Mouse (Mus musculus) stomach, embryonic 14.5 days (tissue): Measurements from ENCODE around the gene Clmn. TPM values are rescaled to one million over a fixed set of nuclear protein-coding genes. Genes with fewer than 3 reads are reported as not detected.

ENCODE experiments used
- ATAC-seq: fragments of 200-750 bp; cut with Nextera tagmentation; 2 replicates; pipeline ENCODE4 v1.8.0; 2017; ENCODE audit warnings: low read depth, moderate TSS enrichment; ENCODE audit not compliant: insufficient number of reproducible peaks, insufficient read depth, low FRiP score
- H3K27ac ChIP-seq: fragments of 300-500 bp; sonication (generic); 2 replicates; pipeline ENCODE4 v1.5.1; 2014; ENCODE audit warnings: mild to moderate bottlenecking, low read length, moderate library complexity, mixed read lengths
- H3K27me3 ChIP-seq: fragments of 300-500 bp; sonication (generic); 2 replicates; pipeline ENCODE4 v1.6.1; 2014; ENCODE audit warnings: low read length, control low read depth, mixed read lengths; ENCODE audit not compliant: control insufficient read depth, insufficient read depth
- H3K36me3 ChIP-seq: fragments of 300-500 bp; sonication (generic); 2 replicates; pipeline ENCODE4 v1.6.1; 2014; ENCODE audit warnings: mild to moderate bottlenecking, control low read depth, low read length, moderate library complexity, mixed read lengths; ENCODE audit not compliant: control insufficient read depth, insufficient read depth
- H3K4me1 ChIP-seq: fragments of 300-500 bp; sonication (generic); 2 replicates; pipeline ENCODE4 v1.6.1; 2014; ENCODE audit warnings: low read length, control low read depth, mixed read lengths; ENCODE audit not compliant: control insufficient read depth, insufficient read depth
- H3K4me2 ChIP-seq: fragments of 300-500 bp; sonication (generic); replicated peaks from 2 replicates; pipeline ENCODE4 v1.6.1; 2014; ENCODE audit warnings: low read depth, low read length, control low read depth
- H3K4me3 ChIP-seq: fragments of 300-500 bp; sonication (generic); 2 replicates; pipeline ENCODE4 v1.5.1; 2014; ENCODE audit warnings: low read depth, low read length, control low read depth
- H3K9ac ChIP-seq: fragments of 300-500 bp; sonication (generic); replicated peaks from 2 replicates; pipeline ENCODE4 v1.6.1; 2014; ENCODE audit warnings: low read depth, mild to moderate bottlenecking, control low read depth, low read length, moderate library complexity, mixed read lengths
- H3K9me3 ChIP-seq: fragments of 300-500 bp; sonication (generic); 2 replicates; pipeline ENCODE4 v1.6.1; 2016; ENCODE audit warnings: low read depth, low read length, control low read depth; ENCODE audit not compliant: control insufficient read depth
- WGBS: fragments of 180-500 bp; shearing (Covaris S2); extraction: QIAGEN DNeasy Blood & Tissue Kit; methylation state at CpG from one replicate; pipeline ENCODE4 v1.1.7; 2014; 5-methylcytosine and 5-hydroxymethylcytosine counted together
- polyA plus RNA-seq: library from polyadenylated mRNA; unstranded; fragments of >200 nt; fragmentation: Nextera tagmentation; extraction: Ambion mirVana; gene quantifications from 2 replicates; pipeline ENCODE4 v1.2.1, GENCODE M21; 2014

The Clmn gene
- polyA plus RNA-seq, 1 experiment from 2014 or later: 3.1 TPM

DNA sequence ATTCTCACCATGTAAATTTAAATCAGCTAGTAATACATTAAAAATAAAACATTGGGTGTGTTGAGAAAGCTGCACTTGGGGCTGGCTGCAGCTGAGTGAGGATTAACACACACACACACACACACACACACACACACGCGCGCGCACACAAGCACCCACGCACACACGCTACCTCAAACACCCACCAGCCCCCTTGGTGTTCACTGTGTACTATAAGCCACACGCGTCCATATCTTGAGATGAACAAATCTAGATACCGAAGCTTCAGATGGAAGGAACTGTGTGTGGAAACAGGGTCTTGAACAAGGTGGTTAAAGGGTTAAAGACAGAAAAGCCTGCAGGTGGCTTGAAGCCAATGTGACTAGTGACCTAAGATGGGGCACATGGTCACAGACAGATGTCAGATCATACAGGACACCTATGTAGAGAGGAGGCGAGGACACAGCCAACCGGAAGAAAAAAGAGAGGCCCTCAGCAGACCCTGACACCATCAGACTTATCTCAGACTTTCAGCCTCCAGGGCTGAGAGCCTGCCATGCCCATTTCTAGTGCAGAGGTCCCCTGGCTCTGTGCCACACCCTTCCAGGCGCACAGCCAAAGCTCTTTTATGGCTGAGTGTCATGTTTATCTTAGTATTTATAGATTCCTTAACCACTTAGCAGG is 40.5 kb downstream of the Clmn start:
- Histone ChIP-seq H3K4me1 (peaks cover 16% of the 10 kb centered on the region), H3K36me3 (no peaks in the 10 kb centered on the region), H3K9ac (no peak overlapping the region), H3K27me3 (no peaks in the 10 kb centered on the region), H3K4me2 (no peak overlapping the region), H3K9me3 (no peaks in the 10 kb centered on the region), H3K27ac (no peak overlapping the region; the same call in 1 of the 2 replicates), H3K4me3 (no peak overlapping the region)
- ATAC-seq: peak; percentile 79
- WGBS: 67% methylated on average over 12 of the region's 12 CpGs

DNA sequence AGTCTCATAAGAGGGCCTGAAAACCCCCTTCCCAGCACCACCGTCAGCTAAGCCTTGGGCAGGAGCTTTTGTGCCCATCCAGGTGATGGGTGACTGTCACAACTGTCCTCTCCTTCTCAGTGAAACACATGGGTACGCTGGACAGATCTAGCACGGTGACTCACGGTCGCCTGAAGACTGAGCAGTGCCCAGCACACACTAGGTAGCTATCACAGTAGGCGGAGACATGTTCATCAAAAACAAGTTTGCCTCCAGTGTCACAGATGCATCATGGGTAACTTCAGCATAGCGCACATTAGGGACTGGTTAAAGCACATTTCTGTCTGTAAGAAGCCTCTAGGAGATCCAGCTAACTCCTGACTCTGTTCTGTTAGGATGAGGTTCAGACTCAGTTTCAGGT is 41.2 kb downstream of the Clmn start:
- H3K4me2 ChIP-seq: no peak overlapping the region
- no peak for ATAC-seq
- no peaks in the 10 kb centered on the region for H3K9me3 ChIP-seq
- H3K36me3 ChIP-seq: no peaks in the 10 kb centered on the region
- no peak overlapping the region for H3K27ac ChIP-seq
- H3K9ac ChIP-seq: no peak overlapping the region
- H3K27me3 ChIP-seq: no peaks in the 10 kb centered on the region
- no peak overlapping the region for H3K4me3 ChIP-seq
- peaks cover 14% of the 10 kb centered on the region for H3K4me1 ChIP-seq
- 91% methylated on average over 7 of the region's 7 CpGs for WGBS

DNA sequence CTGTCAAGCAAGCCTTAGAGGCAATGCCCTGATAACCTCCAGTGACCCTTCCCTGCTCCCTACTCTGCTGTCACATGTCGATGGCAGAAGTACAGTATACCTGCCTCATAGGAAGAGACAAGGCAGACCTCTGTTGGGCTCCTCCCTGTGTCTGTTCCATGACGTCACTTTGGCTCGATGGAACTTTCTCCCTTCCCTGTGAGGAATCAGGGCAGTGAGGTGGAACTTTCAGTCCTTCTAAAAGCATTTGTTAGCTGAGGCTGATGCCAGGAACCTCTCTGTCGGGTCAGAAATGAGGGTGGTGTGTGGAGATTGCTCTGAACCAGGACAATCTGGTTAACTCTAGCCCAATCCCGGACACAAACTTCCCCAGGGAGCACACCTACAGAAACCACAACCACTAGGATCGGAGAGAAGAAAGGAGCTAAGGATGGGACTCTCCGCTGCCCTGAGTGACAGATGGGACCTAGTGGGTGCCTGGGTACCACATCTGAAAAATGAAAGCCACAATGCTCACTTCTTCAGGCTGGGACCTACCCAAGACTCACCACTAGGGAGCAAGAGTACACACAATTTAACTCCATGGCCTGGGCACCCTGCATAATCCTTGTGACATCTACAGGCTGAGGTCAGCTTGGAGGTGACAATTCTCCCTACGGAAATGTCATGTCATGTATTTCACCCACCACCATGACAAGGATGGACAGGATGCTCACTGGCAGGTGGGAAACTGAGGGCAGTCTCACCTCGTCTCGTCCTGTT is 41.9 kb downstream of the Clmn start:
- no peak for ATAC-seq
- no peaks in the 10 kb centered on the region for H3K36me3 ChIP-seq
- H3K27me3 ChIP-seq: no peaks in the 10 kb centered on the region
- H3K9me3 ChIP-seq: no peaks in the 10 kb centered on the region
- no peak overlapping the region for H3K9ac ChIP-seq
- no peak overlapping the region for H3K4me2 ChIP-seq
- 88% methylated on average over 10 of the region's 10 CpGs for WGBS
- H3K4me1 ChIP-seq: peaks cover 14% of the 10 kb centered on the region
- no peak overlapping the region for H3K27ac ChIP-seq
- no peak overlapping the region for H3K4me3 ChIP-seq

DNA sequence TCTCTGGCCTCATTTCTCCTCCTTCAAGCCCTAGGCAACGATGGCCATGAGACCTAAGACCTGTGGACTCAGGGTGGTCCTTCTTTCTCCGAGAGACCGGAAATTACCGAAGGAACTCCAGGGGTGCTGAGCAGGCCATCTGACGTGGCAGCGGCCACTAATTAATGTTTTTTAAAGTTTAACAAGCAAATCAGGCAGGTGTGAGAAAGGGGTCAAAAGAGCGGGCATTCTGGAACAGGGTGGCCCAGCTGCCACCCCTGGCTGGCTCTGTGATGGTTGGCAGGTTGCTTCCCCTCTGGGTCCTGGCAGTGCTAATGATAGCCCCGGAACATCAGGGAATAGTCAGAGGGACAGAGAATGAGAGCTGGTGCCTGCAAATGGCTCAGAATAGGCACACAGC is 42.7 kb downstream of the Clmn start:
- no peaks in the 10 kb centered on the region for H3K36me3 ChIP-seq
- H3K27me3 ChIP-seq: no peaks in the 10 kb centered on the region
- WGBS: 82% methylated on average over 8 of the region's 8 CpGs
- H3K4me2 ChIP-seq: no peak overlapping the region
- H3K27ac ChIP-seq: no peak overlapping the region
- no peak overlapping the region for H3K4me3 ChIP-seq
- H3K9me3 ChIP-seq: no peaks in the 10 kb centered on the region
- no peak for ATAC-seq
- H3K9ac ChIP-seq: no peak overlapping the region
- peaks cover 14% of the 10 kb centered on the region for H3K4me1 ChIP-seq

DNA sequence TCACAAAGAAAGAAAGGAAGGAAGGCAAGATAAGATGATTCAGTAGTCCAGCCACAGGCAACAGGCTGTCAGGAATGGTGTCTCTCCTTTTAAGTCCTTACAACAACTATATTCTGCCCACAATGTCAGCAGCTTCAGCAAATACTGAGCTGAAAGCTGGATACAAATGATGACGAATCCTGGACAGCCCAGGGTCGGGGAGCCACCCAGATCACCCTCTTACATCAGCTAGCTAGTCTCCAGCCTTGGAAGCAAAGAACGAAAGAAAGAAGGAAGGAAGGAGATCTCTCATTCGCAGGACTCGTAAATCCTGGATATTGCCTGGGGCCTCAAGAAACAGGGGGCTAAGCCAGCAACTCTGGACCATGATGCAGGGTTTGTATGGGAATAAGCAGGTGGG is 44.8 kb downstream of the Clmn start:
- H3K9me3 ChIP-seq: no peaks in the 10 kb centered on the region
- 76% methylated on average over 5 of the region's 5 CpGs for WGBS
- ATAC-seq: no peak
- H3K27me3 ChIP-seq: no peaks in the 10 kb centered on the region
- H3K36me3 ChIP-seq: no peaks in the 10 kb centered on the region
- H3K4me3 ChIP-seq: no peak overlapping the region
- H3K9ac ChIP-seq: no peak overlapping the region
- H3K4me2 ChIP-seq: no peak overlapping the region
- H3K27ac ChIP-seq: no peak overlapping the region
- peaks cover 12% of the 10 kb centered on the region for H3K4me1 ChIP-seq

DNA sequence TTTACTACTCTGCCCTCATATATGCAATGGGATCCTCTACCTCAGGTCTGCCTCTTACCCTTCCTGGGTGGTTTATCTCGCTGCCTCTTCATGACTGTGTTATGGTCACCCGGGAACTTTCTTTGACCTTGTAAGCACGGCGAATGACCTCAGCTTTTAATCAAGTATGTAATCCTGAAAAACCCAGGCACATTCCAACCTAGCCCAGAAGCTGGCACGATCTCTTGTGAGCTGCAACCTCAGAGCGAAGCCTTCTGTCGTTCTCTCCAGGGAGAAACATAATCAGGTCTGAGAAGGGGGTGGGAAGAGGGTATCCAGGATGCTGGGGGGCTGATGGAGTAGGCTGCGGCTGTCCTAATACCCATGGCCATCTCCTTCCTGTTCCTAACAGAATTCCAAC is 45.8 kb downstream of the Clmn start:
- WGBS: 45% methylated on average over 8 of the region's 8 CpGs

DNA sequence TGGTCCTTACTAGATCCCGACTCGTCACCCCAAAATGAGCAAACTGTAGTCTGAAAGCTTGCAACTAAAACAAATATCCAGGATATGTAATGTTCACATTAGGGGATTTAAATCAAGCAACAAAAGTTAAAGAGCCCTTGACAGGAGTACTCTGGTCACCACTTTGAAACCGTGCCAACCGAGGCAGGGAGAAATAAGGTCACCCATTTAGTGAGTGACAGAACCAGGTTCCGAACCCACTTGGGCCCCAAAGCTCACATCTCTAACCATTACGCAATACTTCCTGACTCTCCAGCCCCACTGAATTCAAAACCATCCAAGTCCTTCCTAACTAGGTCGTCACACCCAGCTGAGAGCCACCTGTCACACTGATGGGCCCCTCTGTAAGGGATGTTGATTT is 46.8 kb downstream of the Clmn start:
- H3K9me3 ChIP-seq: no peaks in the 10 kb centered on the region
- H3K36me3 ChIP-seq: no peaks in the 10 kb centered on the region
- no peaks in the 10 kb centered on the region for H3K4me1 ChIP-seq
- no peak overlapping the region for H3K27ac ChIP-seq
- no peak for ATAC-seq
- 59% methylated on average over 7 of the region's 7 CpGs for WGBS
- H3K4me2 ChIP-seq: no peak overlapping the region
- no peaks in the 10 kb centered on the region for H3K27me3 ChIP-seq
- no peak overlapping the region for H3K9ac ChIP-seq
- H3K4me3 ChIP-seq: no peak overlapping the region

More for the DNA sequence above, 45.8 kb downstream of the Clmn start:
- Histone ChIP-seq H3K4me1 (peaks cover 3% of the 10 kb centered on the region; the same call in 1 of the 2 replicates), H3K27me3 (no peaks in the 10 kb centered on the region), H3K9me3 (no peaks in the 10 kb centered on the region), H3K27ac (no peak overlapping the region), H3K36me3 (no peaks in the 10 kb centered on the region), H3K4me2 (no peak overlapping the region), H3K9ac (no peak overlapping the region), H3K4me3 (no peak overlapping the region)
- no peak for ATAC-seq

DNA sequence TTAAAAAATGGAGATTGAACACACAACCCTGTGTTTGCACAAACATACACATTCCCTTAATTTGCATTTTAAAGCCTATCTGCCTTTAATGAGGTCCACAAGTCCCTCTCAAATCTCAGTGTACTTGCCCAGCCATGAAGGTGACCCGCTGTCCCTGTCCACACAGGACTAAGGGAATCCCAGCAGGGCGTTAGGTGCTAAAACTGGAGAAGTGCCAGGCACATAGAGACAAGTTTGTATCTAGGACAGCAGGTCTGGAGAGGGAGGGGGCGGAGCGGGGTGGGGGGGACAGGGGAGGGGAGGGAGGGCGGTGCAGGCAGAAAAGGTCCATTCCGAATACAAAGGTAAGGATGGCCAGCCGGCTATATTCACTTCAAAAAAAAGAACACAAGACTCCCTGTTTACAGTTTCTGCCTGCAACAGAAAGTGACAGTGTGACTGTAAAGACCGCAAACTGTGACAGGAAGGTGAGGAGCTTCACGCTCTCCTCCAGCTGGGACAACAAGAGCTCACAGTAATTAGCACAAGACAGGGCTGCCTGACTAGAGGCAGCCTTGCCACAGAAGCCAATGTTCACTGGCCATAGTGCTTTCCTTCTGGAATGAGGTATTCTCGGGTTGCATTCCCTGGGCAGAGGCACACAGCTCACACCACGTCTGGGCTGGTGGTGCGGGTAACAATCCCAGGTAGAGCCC is 47.6 kb downstream of the Clmn start:
- Histone ChIP-seq H3K27ac (no peak overlapping the region), H3K27me3 (no peaks in the 10 kb centered on the region), H3K9me3 (no peaks in the 10 kb centered on the region), H3K9ac (no peak overlapping the region), H3K4me3 (no peak overlapping the region), H3K4me2 (no peak overlapping the region), H3K36me3 (no peaks in the 10 kb centered on the region), H3K4me1 (no peaks in the 10 kb centered on the region)
- ATAC-seq: no peak
- WGBS: 34% methylated on average over 12 of the region's 12 CpGs
